Mouse (Mus musculus): ENCODE data around the gene Dhdh. TPM values are rescaled to one million over a fixed set of nuclear protein-coding genes. Genes with fewer than 3 reads are reported as not detected.
"Not testable (repeated sequence)": the region's sequence is repeated elsewhere in the genome, so short reads cannot be mapped to it uniquely, and the experiment has no call there.

Gene Dhdh
- polyA plus RNA-seq, 1 experiment from 2014 or later, result 3.2 TPM

GRCm38 (mm10) chr7:45482166-45482565 is 6.4 kb downstream of the Dhdh start:
- H3K27ac ChIP-seq (ENCODE audit: low read depth, low read length), result no peak overlapping the region
- ATAC-seq (ENCODE audit: low FRiP score) (no peak), DNase-seq (ENCODE audit: low spot score, missing footprints) (no peak)
- H3K9ac ChIP-seq (ENCODE audit: low read length), result no peak overlapping the region
- no peak overlapping the region for H3K4me2 ChIP-seq
- H3K4me3 ChIP-seq (ENCODE audit: low read depth, low read length), result no peak overlapping the region
- H3K36me3 ChIP-seq (ENCODE audit: control insufficient read depth, insufficient read depth, low read length), result no peaks in the 10 kb centered on the region
- H3K4me1 ChIP-seq (ENCODE audit: control insufficient read depth, insufficient read depth, low read length), result no peaks in the 10 kb centered on the region
- H3K27me3 ChIP-seq (ENCODE audit: control insufficient read depth, insufficient read depth, low read length), result no peaks in the 10 kb centered on the region
- no peaks in the 10 kb centered on the region for H3K9me3 ChIP-seq (ENCODE audit: control insufficient read depth, low read length)
- 88% methylated on average over 1 of the region's 1 CpGs for WGBS

- DNase-seq (ENCODE audit: low spot score, missing footprints), result peak; percentile 90
- no peak within 1 kb of the TSS for H3K4me2 ChIP-seq
- H3K27ac ChIP-seq (ENCODE audit: low read depth, low read length), result no peak within 1 kb of the TSS
- H3K9me3 ChIP-seq (ENCODE audit: control insufficient read depth, low read length), result no peaks in the 10 kb centered on the region
- ATAC-seq (ENCODE audit: low FRiP score), result peak; percentile 77
- H3K4me1 ChIP-seq (ENCODE audit: control insufficient read depth, insufficient read depth, low read length), result no peaks in the 10 kb centered on the region
- H3K4me3 ChIP-seq (ENCODE audit: low read depth, low read length), result no peak within 1 kb of the TSS
- no peak within 1 kb of the TSS for H3K9ac ChIP-seq (ENCODE audit: low read length)
- H3K36me3 ChIP-seq (ENCODE audit: control insufficient read depth, insufficient read depth, low read length), result no peaks in the 10 kb centered on the region
- WGBS, result 57% methylated on average over 15 of the region's 15 CpGs
- H3K27me3 ChIP-seq (ENCODE audit: control insufficient read depth, insufficient read depth, low read length), result no peaks in the 10 kb centered on the region
These were observed 7.2 kb downstream of the Dhdh start, which contains the start of gene Tulp2 for GRCm38 (mm10) chr7:45481374-45481927. Gene Tulp2 (plus strand): TSS chr7:45481877.

- H3K36me3 ChIP-seq (ENCODE audit: control insufficient read depth, insufficient read depth, low read length); H3K27me3 ChIP-seq (ENCODE audit: control insufficient read depth, insufficient read depth, low read length); ATAC-seq (ENCODE audit: low FRiP score); H3K4me3 ChIP-seq (ENCODE audit: low read depth, low read length); H3K9me3 ChIP-seq (ENCODE audit: control insufficient read depth, low read length); H3K27ac ChIP-seq (ENCODE audit: low read depth, low read length); H3K4me1 ChIP-seq (ENCODE audit: control insufficient read depth, insufficient read depth, low read length); H3K4me2 ChIP-seq; DNase-seq (ENCODE audit: low spot score, missing footprints); H3K9ac ChIP-seq (ENCODE audit: low read length): not testable (repeated sequence)
- 76% methylated on average over 3 of the region's 4 CpGs for WGBS
These were observed 8.3 kb downstream of the Dhdh start for GRCm38 (mm10) chr7:45480310-45480709.

- Histone ChIP-seq H3K9ac (ENCODE audit: low read length) (no peak overlapping the region), H3K4me2 (no peak overlapping the region), H3K4me3 (ENCODE audit: low read depth, low read length) (no peak overlapping the region), H3K27ac (ENCODE audit: low read depth, low read length) (no peak overlapping the region), H3K27me3 (ENCODE audit: control insufficient read depth, insufficient read depth, low read length) (no peaks in the 10 kb centered on the region), H3K9me3 (ENCODE audit: control insufficient read depth, low read length) (no peaks in the 10 kb centered on the region), H3K4me1 (ENCODE audit: control insufficient read depth, insufficient read depth, low read length) (no peaks in the 10 kb centered on the region), H3K36me3 (ENCODE audit: control insufficient read depth, insufficient read depth, low read length) (no peaks in the 10 kb centered on the region)
- ATAC-seq (ENCODE audit: low FRiP score) (no peak), DNase-seq (ENCODE audit: low spot score, missing footprints) (no peak)
- 96% methylated on average over 7 of the region's 7 CpGs for WGBS
These were observed 9.8 kb downstream of the Dhdh start for GRCm38 (mm10) chr7:45478774-45479173.

- Histone ChIP-seq H3K4me2 (no peak overlapping the region), H3K27me3 (ENCODE audit: control insufficient read depth, insufficient read depth, low read length) (no peaks in the 10 kb centered on the region), H3K9ac (ENCODE audit: low read length) (no peak overlapping the region), H3K27ac (ENCODE audit: low read depth, low read length) (no peak overlapping the region), H3K4me1 (ENCODE audit: control insufficient read depth, insufficient read depth, low read length) (no peaks in the 10 kb centered on the region), H3K4me3 (ENCODE audit: low read depth, low read length) (no peak overlapping the region), H3K9me3 (ENCODE audit: control insufficient read depth, low read length) (no peaks in the 10 kb centered on the region), H3K36me3 (ENCODE audit: control insufficient read depth, insufficient read depth, low read length) (no peaks in the 10 kb centered on the region)
- DNase-seq (ENCODE audit: low spot score, missing footprints) (peak; percentile 83), ATAC-seq (ENCODE audit: low FRiP score) (no peak)
- whole genome bisulfite sequencing, result 23% methylated on average over 3 of the region's 3 CpGs
These were observed 11.6 kb downstream of the Dhdh start for GRCm38 (mm10) chr7:45477003-45477402.

GRCm38 (mm10) chr7:45476453-45476852 is 12.2 kb downstream of the Dhdh start:
- Histone ChIP-seq H3K4me3 (ENCODE audit: low read depth, low read length) (no peak overlapping the region), H3K36me3 (ENCODE audit: control insufficient read depth, insufficient read depth, low read length) (no peaks in the 10 kb centered on the region), H3K27me3 (ENCODE audit: control insufficient read depth, insufficient read depth, low read length) (no peaks in the 10 kb centered on the region), H3K4me2 (no peak overlapping the region), H3K4me1 (ENCODE audit: control insufficient read depth, insufficient read depth, low read length) (no peaks in the 10 kb centered on the region), H3K27ac (ENCODE audit: low read depth, low read length) (no peak overlapping the region), H3K9me3 (ENCODE audit: control insufficient read depth, low read length) (no peaks in the 10 kb centered on the region), H3K9ac (ENCODE audit: low read length) (no peak overlapping the region)
- ATAC-seq (ENCODE audit: low FRiP score), result no peak
- peak; percentile 71 for DNase-seq (ENCODE audit: low spot score, missing footprints)
- 37% methylated on average over 1 of the region's 1 CpGs for WGBS

GRCm38 (mm10) chr7:45475291-45475969 is 13.2 kb downstream of the Dhdh start:
- Histone ChIP-seq H3K27me3 (ENCODE audit: control insufficient read depth, insufficient read depth, low read length) (no peaks in the 10 kb centered on the region), H3K4me2 (no peak overlapping the region), H3K27ac (ENCODE audit: low read depth, low read length) (no peak overlapping the region), H3K4me1 (ENCODE audit: control insufficient read depth, insufficient read depth, low read length) (no peaks in the 10 kb centered on the region), H3K4me3 (ENCODE audit: low read depth, low read length) (no peak overlapping the region), H3K9ac (ENCODE audit: low read length) (no peak overlapping the region), H3K36me3 (ENCODE audit: control insufficient read depth, insufficient read depth, low read length) (no peaks in the 10 kb centered on the region), H3K9me3 (ENCODE audit: control insufficient read depth, low read length) (no peaks in the 10 kb centered on the region)
- DNase-seq (ENCODE audit: low spot score, missing footprints) (peak; percentile 71), ATAC-seq (ENCODE audit: low FRiP score) (no peak)
- whole genome bisulfite sequencing, result 76% methylated on average over 16 of the region's 16 CpGs

- H3K27me3 ChIP-seq (ENCODE audit: control insufficient read depth, insufficient read depth, low read length), result no peaks in the 10 kb centered on the region
- H3K9me3 ChIP-seq (ENCODE audit: control insufficient read depth, low read length), result no peaks in the 10 kb centered on the region
- H3K9ac ChIP-seq (ENCODE audit: low read length), result no peak overlapping the region
- peak; percentile 98 for DNase-seq (ENCODE audit: low spot score, missing footprints)
- H3K27ac ChIP-seq (ENCODE audit: low read depth, low read length), result no peak overlapping the region
- no peak overlapping the region for H3K4me2 ChIP-seq
- H3K36me3 ChIP-seq (ENCODE audit: control insufficient read depth, insufficient read depth, low read length), result no peaks in the 10 kb centered on the region
- H3K4me3 ChIP-seq (ENCODE audit: low read depth, low read length), result no peak overlapping the region
- H3K4me1 ChIP-seq (ENCODE audit: control insufficient read depth, insufficient read depth, low read length), result peaks cover 5% of the 10 kb centered on the region
- 16% methylated on average over 3 of the region's 3 CpGs for WGBS
- no peak for ATAC-seq (ENCODE audit: low FRiP score)
These were observed 17.7 kb downstream of the Dhdh start for GRCm38 (mm10) chr7:45470869-45471268.

GRCm38 (mm10) chr7:45467090-45467670 is 21.4 kb downstream of the Dhdh start:
- Histone ChIP-seq H3K27me3 (ENCODE audit: control insufficient read depth, insufficient read depth, low read length) (no peaks in the 10 kb centered on the region), H3K4me3 (ENCODE audit: low read depth, low read length) (peak overlapping the region; percentile 87), H3K4me2 (peak overlapping the region; percentile 95), H3K9me3 (ENCODE audit: control insufficient read depth, low read length) (no peaks in the 10 kb centered on the region), H3K36me3 (ENCODE audit: control insufficient read depth, insufficient read depth, low read length) (peaks cover 6% of the 10 kb centered on the region; the same call in 1 of the 2 replicates), H3K27ac (ENCODE audit: low read depth, low read length) (no peak overlapping the region), H3K9ac (ENCODE audit: low read length) (peak overlapping the region; percentile 88; the same call in 1 of the 2 replicates), H3K4me1 (ENCODE audit: control insufficient read depth, insufficient read depth, low read length) (peaks cover 12% of the 10 kb centered on the region)
- WGBS, result 33% methylated on average over 7 of the region's 7 CpGs
- DNase-seq (ENCODE audit: low spot score, missing footprints), result no peak
- no peak for ATAC-seq (ENCODE audit: low FRiP score)

Data from midbrain, embryonic 11.5 days (tissue).